Mouse (Mus musculus) erythroblast, embryonic 14.5 days (primary cell): ENCODE data around the gene Fgfr2. TPM values are rescaled to one million over a fixed set of nuclear protein-coding genes. Genes with fewer than 3 reads are reported as not detected.

Experiments
- H3K27me3 ChIP-seq: 2 replicates; pipeline ENCODE4 v1.6.1; 2012; ENCODE audit warnings: inconsistent platforms; ENCODE audit not compliant: control insufficient read depth
- H3K36me3 ChIP-seq: 2 replicates; pipeline ENCODE4 v1.6.1; 2012; ENCODE audit warnings: mild to moderate bottlenecking, inconsistent platforms; ENCODE audit not compliant: control insufficient read depth
- H3K4me1 ChIP-seq: 2 replicates; pipeline ENCODE4 v1.6.1; 2012; ENCODE audit warnings: inconsistent platforms; ENCODE audit not compliant: control insufficient read depth
- H3K4me3 ChIP-seq: replicated peaks from 2 replicates; pipeline ENCODE3; 2012; ENCODE audit warnings: moderate library complexity, mild to moderate bottlenecking, inconsistent platforms
- H3K9me3 ChIP-seq: 2 replicates; pipeline ENCODE4 v1.6.1; 2012; ENCODE audit warnings: low read length, inconsistent platforms, mixed read lengths; ENCODE audit not compliant: control insufficient read depth
- GATA1 ChIP-seq: IDR thresholded peaks from 2 replicates; pipeline ENCODE4 v1.6.1; 2012; ENCODE audit warnings: low read length, inconsistent platforms, mixed read lengths
- TAL1 ChIP-seq: IDR thresholded peaks from 3 replicates; pipeline ENCODE4 v1.6.1; 2012; ENCODE audit warnings: low read length, inconsistent platforms, mixed read lengths
- polyA plus RNA-seq: library from polyadenylated mRNA; stranded (reverse); fragments of >175 nt; gene quantifications from 2 replicates; pipeline ENCODE4 v1.2.3, GENCODE M21; 2012

Fgfr2 gene
- polyA plus RNA-seq, 1 experiment = not detected

GRCm38 (mm10) chr7:130162718-130163117, 2960.4 kb downstream of the Fgfr2 start:
- TF ChIP-seq GATA1 (no peak), TAL1 (no peak)
- H3K4me1 ChIP-seq = no peaks in the 10 kb centered on the region
- H3K27me3 ChIP-seq = no peaks in the 10 kb centered on the region
- H3K9me3 ChIP-seq = no peaks in the 10 kb centered on the region
- H3K36me3 ChIP-seq = no peaks in the 10 kb centered on the region; the same call in 1 of the 2 replicates
- no peak overlapping the region for H3K4me3 ChIP-seq

GRCm38 (mm10) chr7:130161581-130161980, 2961.6 kb downstream of the Fgfr2 start:
- TF ChIP-seq TAL1 = no peak
- no peak for TF ChIP-seq GATA1
- Histone ChIP-seq H3K4me1 (no peaks in the 10 kb centered on the region), H3K36me3 (no peaks in the 10 kb centered on the region), H3K27me3 (no peaks in the 10 kb centered on the region), H3K4me3 (no peak overlapping the region), H3K9me3 (no peaks in the 10 kb centered on the region)

GRCm38 (mm10) chr7:130158845-130159244, 2964.3 kb downstream of the Fgfr2 start:
- Histone ChIP-seq H3K27me3 (no peaks in the 10 kb centered on the region), H3K9me3 (no peaks in the 10 kb centered on the region; the same call in 1 of the 2 replicates), H3K4me3 (no peak overlapping the region), H3K4me1 (no peaks in the 10 kb centered on the region), H3K36me3 (no peaks in the 10 kb centered on the region)
- TF ChIP-seq TAL1 (no peak), GATA1 (no peak)

- TF ChIP-seq TAL1 = no peak
- TF ChIP-seq GATA1 = no peak
- Histone ChIP-seq H3K4me1 (no peaks in the 10 kb centered on the region), H3K9me3 (no peaks in the 10 kb centered on the region; the same call in 1 of the 2 replicates), H3K36me3 (no peaks in the 10 kb centered on the region), H3K4me3 (no peak overlapping the region), H3K27me3 (no peaks in the 10 kb centered on the region)
These were observed 2969.7 kb downstream of the Fgfr2 start for GRCm38 (mm10) chr7:130153363-130153969.

GRCm38 (mm10) chr7:130148906-130149305, 2974.2 kb downstream of the Fgfr2 start:
- Histone ChIP-seq H3K4me1 (no peaks in the 10 kb centered on the region), H3K4me3 (no peak overlapping the region), H3K9me3 (no peaks in the 10 kb centered on the region), H3K27me3 (no peaks in the 10 kb centered on the region), H3K36me3 (no peaks in the 10 kb centered on the region)
- TF ChIP-seq GATA1 (no peak), TAL1 (no peak)

GRCm38 (mm10) chr7:130147230-130147629, 2975.9 kb downstream of the Fgfr2 start:
- no peaks in the 10 kb centered on the region for H3K27me3 ChIP-seq
- H3K9me3 ChIP-seq = no peaks in the 10 kb centered on the region

GRCm38 (mm10) chr7:130145211-130145610, 2977.9 kb downstream of the Fgfr2 start:
- H3K4me3 ChIP-seq = no peak overlapping the region
- no peaks in the 10 kb centered on the region for H3K9me3 ChIP-seq
- H3K27me3 ChIP-seq = no peaks in the 10 kb centered on the region
- no peaks in the 10 kb centered on the region for H3K36me3 ChIP-seq
- H3K4me1 ChIP-seq = no peaks in the 10 kb centered on the region
- TF ChIP-seq GATA1 = no peak
- no peak for TF ChIP-seq TAL1

More at GRCm38 (mm10) chr7:130147230-130147629, 2975.9 kb downstream of the Fgfr2 start:
- TF ChIP-seq TAL1 = no peak
- TF ChIP-seq GATA1 = no peak
- H3K4me3 ChIP-seq = no peak overlapping the region
- no peaks in the 10 kb centered on the region for H3K36me3 ChIP-seq
- no peaks in the 10 kb centered on the region for H3K4me1 ChIP-seq

GRCm38 (mm10) chr7:130143371-130143770, 2979.8 kb downstream of the Fgfr2 start:
- no peaks in the 10 kb centered on the region for H3K36me3 ChIP-seq
- H3K4me3 ChIP-seq = no peak overlapping the region
- H3K9me3 ChIP-seq = no peaks in the 10 kb centered on the region
- no peaks in the 10 kb centered on the region for H3K27me3 ChIP-seq
- H3K4me1 ChIP-seq = no peaks in the 10 kb centered on the region
- TF ChIP-seq GATA1 (no peak), TAL1 (no peak)

GRCm38 (mm10) chr7:130141088-130141873, 2981.9 kb downstream of the Fgfr2 start:
- Histone ChIP-seq H3K9me3 (no peaks in the 10 kb centered on the region), H3K4me3 (no peak overlapping the region), H3K4me1 (no peaks in the 10 kb centered on the region), H3K36me3 (no peaks in the 10 kb centered on the region), H3K27me3 (no peaks in the 10 kb centered on the region)
- no peak for TF ChIP-seq TAL1
- TF ChIP-seq GATA1 = no peak
